Mouse (Mus musculus): ENCODE measurements around the gene Unc5b. TPM values are rescaled to one million over a fixed set of nuclear protein-coding genes. Genes with fewer than 3 reads are reported as not detected.

The Unc5b gene
- polyA plus RNA-seq, 1 experiment from 2014 or later: 2.9 TPM

DNA sequence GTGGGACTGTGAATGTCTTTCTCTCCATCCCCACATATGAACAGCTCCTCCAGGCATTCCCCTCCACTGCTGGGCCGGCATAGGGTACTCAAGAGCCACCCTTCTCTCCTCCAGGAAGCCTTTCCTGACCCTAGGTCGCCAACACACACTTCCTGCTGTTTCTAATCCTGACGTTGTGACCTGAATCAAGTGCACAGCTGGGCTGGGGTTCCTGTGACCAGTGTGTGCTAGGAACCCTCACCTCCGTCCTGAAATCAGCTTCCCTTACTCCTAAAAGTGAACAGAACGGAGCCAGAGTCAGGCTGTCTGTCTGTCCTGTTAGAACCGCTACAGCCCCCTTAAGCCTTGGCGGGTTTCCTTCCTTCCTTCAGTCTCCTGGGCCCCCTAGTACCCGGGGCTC is 7.6 kb downstream of the Unc5b start:
- Histone ChIP-seq H3K4me3 (ENCODE audit: low read depth, low read length) (no peak overlapping the region), H3K9me3 (ENCODE audit: control insufficient read depth, low read length) (no peaks in the 10 kb centered on the region), H3K4me2 (ENCODE audit: low read depth) (no peak overlapping the region), H3K9ac (ENCODE audit: low read length) (no peak overlapping the region), H3K36me3 (ENCODE audit: control insufficient read depth, insufficient read depth, low read length) (no peaks in the 10 kb centered on the region), H3K27me3 (ENCODE audit: control insufficient read depth, insufficient read depth, low read length) (peaks cover 22% of the 10 kb centered on the region), H3K27ac (ENCODE audit: low read depth, low read length) (no peak overlapping the region), H3K4me1 (ENCODE audit: control insufficient read depth, insufficient read depth, low read length) (peaks cover 25% of the 10 kb centered on the region)
- ATAC-seq (ENCODE audit: insufficient read depth, low FRiP score, low TSS enrichment): no peak
- no peak for DNase-seq (ENCODE audit: low spot score)
- 37% methylated on average over 8 of the region's 8 CpGs for WGBS

DNA sequence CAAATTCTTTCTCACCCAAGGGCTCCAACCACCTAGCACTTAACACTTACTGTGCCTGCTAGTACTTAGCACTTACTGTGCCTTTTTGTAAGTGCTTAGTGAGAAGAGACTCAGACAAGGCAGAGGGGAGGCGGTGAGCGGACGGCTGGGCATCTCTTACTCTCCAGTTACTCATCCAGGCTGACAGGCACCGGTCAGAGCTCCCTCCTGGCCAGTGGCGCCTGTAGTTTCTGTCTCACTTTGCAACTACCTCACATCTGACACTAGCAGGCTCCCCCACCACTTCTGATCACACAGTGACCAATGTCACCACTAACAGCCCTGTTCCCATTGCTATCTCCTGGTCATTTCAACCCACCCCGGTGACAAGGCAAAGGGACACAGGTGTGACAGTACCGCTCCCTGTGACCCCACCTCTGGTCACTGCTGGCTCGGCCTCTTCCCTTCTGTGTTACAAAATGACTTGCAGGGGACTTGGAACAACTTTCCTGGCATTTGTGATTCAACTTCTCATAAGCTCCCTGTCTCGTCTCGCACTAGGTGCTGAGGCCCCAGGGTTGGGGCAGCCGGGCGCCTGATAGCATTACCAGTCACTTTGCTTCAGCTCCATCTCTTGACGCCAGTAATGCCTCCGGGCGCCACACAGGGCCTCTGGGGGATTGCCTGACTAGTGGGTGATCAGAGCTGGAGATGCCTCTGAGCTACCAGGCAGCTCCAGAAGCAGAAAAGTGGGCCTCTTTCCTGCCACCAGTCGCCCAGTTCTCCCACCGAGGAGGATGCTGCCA is 8.5 kb downstream of the Unc5b start:
- H3K36me3 ChIP-seq (ENCODE audit: control insufficient read depth, insufficient read depth, low read length): no peaks in the 10 kb centered on the region
- 72% methylated on average over 17 of the region's 17 CpGs for WGBS
- H3K4me3 ChIP-seq (ENCODE audit: low read depth, low read length): no peak overlapping the region
- H3K4me2 ChIP-seq (ENCODE audit: low read depth): no peak overlapping the region
- H3K27me3 ChIP-seq (ENCODE audit: control insufficient read depth, insufficient read depth, low read length): peaks cover 14% of the 10 kb centered on the region
- H3K27ac ChIP-seq (ENCODE audit: low read depth, low read length): no peak overlapping the region
- ATAC-seq (ENCODE audit: insufficient read depth, low FRiP score, low TSS enrichment) (no peak), DNase-seq (ENCODE audit: low spot score) (no peak)
- no peaks in the 10 kb centered on the region for H3K9me3 ChIP-seq (ENCODE audit: control insufficient read depth, low read length)
- H3K9ac ChIP-seq (ENCODE audit: low read length): no peak overlapping the region
- H3K4me1 ChIP-seq (ENCODE audit: control insufficient read depth, insufficient read depth, low read length): peaks cover 25% of the 10 kb centered on the region

DNA sequence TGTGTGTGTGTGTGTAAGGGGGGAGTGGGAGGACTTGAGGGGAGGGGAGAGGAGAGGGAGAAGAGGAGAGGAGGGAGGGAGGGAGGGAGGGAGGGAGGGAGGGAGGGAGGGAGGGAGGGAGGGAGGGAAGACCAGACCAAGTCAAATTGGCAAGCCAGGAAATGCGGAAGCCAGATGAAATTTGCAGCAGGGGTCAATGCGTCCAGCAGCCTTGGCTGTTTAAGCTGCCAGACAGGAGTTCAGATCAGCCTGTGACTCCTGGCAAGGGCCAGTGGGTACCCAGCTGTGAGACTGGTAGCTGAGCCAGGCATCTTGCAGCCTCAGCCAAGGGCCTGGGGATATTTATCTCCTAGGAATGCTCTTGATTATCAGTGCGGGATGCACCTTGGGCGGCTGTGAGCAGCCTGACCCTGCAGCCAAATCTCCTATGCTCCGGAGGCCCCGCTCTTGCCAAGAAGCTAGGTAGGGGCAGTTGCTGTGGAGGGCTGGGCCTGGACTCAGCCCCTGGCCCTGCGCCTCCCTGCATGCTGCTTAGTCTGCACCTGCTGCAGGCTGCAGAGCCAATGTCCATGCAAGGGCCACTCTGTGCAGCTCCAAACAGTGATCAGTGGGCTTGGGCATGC is 9.5 kb downstream of the Unc5b start:
- no peak for ATAC-seq (ENCODE audit: insufficient read depth, low FRiP score, low TSS enrichment)
- no peak overlapping the region for H3K27ac ChIP-seq (ENCODE audit: low read depth, low read length)
- peaks cover 19% of the 10 kb centered on the region for H3K4me1 ChIP-seq (ENCODE audit: control insufficient read depth, insufficient read depth, low read length)
- no peaks in the 10 kb centered on the region for H3K36me3 ChIP-seq (ENCODE audit: control insufficient read depth, insufficient read depth, low read length)
- no peak overlapping the region for H3K4me3 ChIP-seq (ENCODE audit: low read depth, low read length)
- WGBS: 57% methylated on average over 7 of the region's 7 CpGs
- no peak overlapping the region for H3K4me2 ChIP-seq (ENCODE audit: low read depth)
- 0 out of 2 replicates have a peak, but pooled peaks cover 7% of the 10 kb centered on the region for H3K27me3 ChIP-seq (ENCODE audit: control insufficient read depth, insufficient read depth, low read length)
- no peak for DNase-seq (ENCODE audit: low spot score)
- H3K9ac ChIP-seq (ENCODE audit: low read length): no peak overlapping the region
- H3K9me3 ChIP-seq (ENCODE audit: control insufficient read depth, low read length): no peaks in the 10 kb centered on the region

DNA sequence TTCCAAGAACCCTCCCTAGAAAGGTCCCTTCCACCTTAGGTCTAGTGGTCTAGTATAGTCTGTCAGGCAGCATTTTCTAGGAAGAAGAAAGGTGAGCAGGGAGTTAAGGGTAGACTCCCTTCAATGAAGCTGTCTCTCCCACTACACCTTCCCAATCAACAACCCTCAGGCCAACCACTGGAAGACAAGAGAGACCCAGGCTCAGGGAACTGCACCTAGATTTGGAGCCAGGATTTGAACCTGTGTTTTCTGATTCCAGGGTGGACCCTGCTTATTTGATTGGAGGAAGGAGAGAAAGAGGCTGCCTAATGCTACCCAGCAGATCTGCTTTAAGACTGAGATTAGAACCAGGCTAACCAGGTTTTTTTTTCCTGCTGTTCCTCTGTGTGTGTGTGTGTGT is 10.1 kb downstream of the Unc5b start:
- Histone ChIP-seq H3K4me3 (ENCODE audit: low read depth, low read length) (no peak overlapping the region), H3K36me3 (ENCODE audit: control insufficient read depth, insufficient read depth, low read length) (no peaks in the 10 kb centered on the region), H3K4me1 (ENCODE audit: control insufficient read depth, insufficient read depth, low read length) (peaks cover 17% of the 10 kb centered on the region), H3K27me3 (ENCODE audit: control insufficient read depth, insufficient read depth, low read length) (0 out of 2 replicates have a peak, but pooled peaks cover 5% of the 10 kb centered on the region), H3K27ac (ENCODE audit: low read depth, low read length) (no peak overlapping the region), H3K9me3 (ENCODE audit: control insufficient read depth, low read length) (no peaks in the 10 kb centered on the region), H3K9ac (ENCODE audit: low read length) (no peak overlapping the region), H3K4me2 (ENCODE audit: low read depth) (no peak overlapping the region)
- DNase-seq (ENCODE audit: low spot score) (no peak), ATAC-seq (ENCODE audit: insufficient read depth, low FRiP score, low TSS enrichment) (no peak)

DNA sequence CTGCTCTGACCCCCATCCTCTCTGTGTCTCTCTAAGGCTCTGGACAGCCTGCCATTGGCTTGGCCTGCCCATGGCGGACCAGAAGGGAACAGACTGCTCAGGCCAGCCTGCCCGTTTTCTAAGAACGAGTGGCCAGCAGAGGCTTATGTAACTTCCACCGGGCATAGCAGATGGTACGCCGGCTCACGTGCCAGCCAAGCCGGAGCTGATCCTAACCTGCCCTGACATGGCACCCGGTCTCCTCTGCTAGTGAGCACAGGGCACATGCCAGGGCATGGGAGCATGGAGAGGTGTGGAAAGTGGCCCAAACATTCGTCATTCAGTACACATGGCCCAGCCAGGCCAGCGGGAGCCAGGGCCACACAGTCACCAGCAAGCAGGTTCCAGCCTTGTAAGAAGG is 10.8 kb downstream of the Unc5b start:
- 0 out of 2 replicates have a peak, but pooled peaks cover 2% of the 10 kb centered on the region for H3K27me3 ChIP-seq (ENCODE audit: control insufficient read depth, insufficient read depth, low read length)
- H3K4me2 ChIP-seq (ENCODE audit: low read depth): no peak overlapping the region
- no peak overlapping the region for H3K9ac ChIP-seq (ENCODE audit: low read length)
- H3K27ac ChIP-seq (ENCODE audit: low read depth, low read length): no peak overlapping the region
- H3K4me1 ChIP-seq (ENCODE audit: control insufficient read depth, insufficient read depth, low read length): peaks cover 24% of the 10 kb centered on the region
- 87% methylated on average over 11 of the region's 11 CpGs for WGBS
- no peaks in the 10 kb centered on the region for H3K36me3 ChIP-seq (ENCODE audit: control insufficient read depth, insufficient read depth, low read length)
- H3K9me3 ChIP-seq (ENCODE audit: control insufficient read depth, low read length): no peaks in the 10 kb centered on the region
- H3K4me3 ChIP-seq (ENCODE audit: low read depth, low read length): no peak overlapping the region
- ATAC-seq (ENCODE audit: insufficient read depth, low FRiP score, low TSS enrichment) (no peak), DNase-seq (ENCODE audit: low spot score) (no peak)

DNA sequence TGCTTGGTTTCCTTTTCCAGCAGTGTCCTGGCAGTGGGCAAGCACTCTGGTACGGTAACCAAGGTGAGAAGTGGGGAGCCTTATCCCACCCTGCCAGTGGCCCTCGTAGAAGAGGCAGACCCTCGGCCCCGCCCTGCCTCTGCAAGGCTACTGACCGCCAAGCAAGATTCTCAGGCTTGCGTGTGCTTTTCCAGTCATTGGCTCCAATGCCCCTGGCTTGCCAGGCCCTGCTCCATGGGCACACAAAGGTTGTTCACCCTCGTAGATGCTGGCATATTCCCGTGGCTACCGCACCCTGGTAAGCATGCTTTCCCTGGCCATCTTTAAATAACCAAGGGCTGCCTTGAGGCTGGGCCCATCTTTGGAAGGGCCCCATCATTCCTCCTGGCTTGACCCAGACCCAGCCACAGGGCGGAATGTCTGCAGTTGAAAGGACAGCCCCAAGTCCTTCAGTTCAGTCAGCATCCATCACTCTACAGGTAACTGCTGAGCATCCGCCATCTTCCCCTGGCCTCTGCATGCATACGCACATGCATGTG is 11.7 kb downstream of the Unc5b start:
- Histone ChIP-seq H3K4me1 (ENCODE audit: control insufficient read depth, insufficient read depth, low read length) (peaks cover 27% of the 10 kb centered on the region), H3K9ac (ENCODE audit: low read length) (no peak overlapping the region), H3K9me3 (ENCODE audit: control insufficient read depth, low read length) (no peaks in the 10 kb centered on the region), H3K27ac (ENCODE audit: low read depth, low read length) (no peak overlapping the region), H3K36me3 (ENCODE audit: control insufficient read depth, insufficient read depth, low read length) (no peaks in the 10 kb centered on the region), H3K27me3 (ENCODE audit: control insufficient read depth, insufficient read depth, low read length) (no peaks in the 10 kb centered on the region), H3K4me3 (ENCODE audit: low read depth, low read length) (no peak overlapping the region), H3K4me2 (ENCODE audit: low read depth) (no peak overlapping the region)
- WGBS: 90% methylated on average over 12 of the region's 12 CpGs
- ATAC-seq (ENCODE audit: insufficient read depth, low FRiP score, low TSS enrichment) (no peak), DNase-seq (ENCODE audit: low spot score) (no peak)

DNA sequence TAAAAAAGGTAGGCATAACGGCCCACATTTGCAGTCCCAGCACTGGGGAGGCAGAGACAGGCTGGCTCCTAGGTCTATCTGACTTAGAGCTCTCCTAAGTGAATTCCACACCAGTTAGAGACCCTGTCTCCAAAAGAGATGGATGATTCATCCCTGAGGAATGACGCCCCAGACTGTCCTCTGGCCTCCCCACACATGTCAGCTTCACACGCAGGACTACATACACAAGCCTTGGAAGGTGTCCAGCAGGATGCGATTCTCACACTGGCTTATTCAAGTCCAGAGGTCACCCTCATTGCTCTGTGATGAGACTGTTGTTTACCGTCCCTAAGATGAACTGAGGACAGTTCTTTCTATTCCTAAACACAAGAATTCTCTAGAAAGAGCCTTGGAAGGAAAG is 12.2 kb downstream of the Unc5b start:
- Histone ChIP-seq H3K9me3 (ENCODE audit: control insufficient read depth, low read length) (no peaks in the 10 kb centered on the region), H3K4me1 (ENCODE audit: control insufficient read depth, insufficient read depth, low read length) (peaks cover 30% of the 10 kb centered on the region), H3K27me3 (ENCODE audit: control insufficient read depth, insufficient read depth, low read length) (no peaks in the 10 kb centered on the region), H3K4me3 (ENCODE audit: low read depth, low read length) (no peak overlapping the region), H3K27ac (ENCODE audit: low read depth, low read length) (no peak overlapping the region), H3K9ac (ENCODE audit: low read length) (no peak overlapping the region), H3K36me3 (ENCODE audit: control insufficient read depth, insufficient read depth, low read length) (no peaks in the 10 kb centered on the region), H3K4me2 (ENCODE audit: low read depth) (no peak overlapping the region)
- DNase-seq (ENCODE audit: low spot score) (no peak), ATAC-seq (ENCODE audit: insufficient read depth, low FRiP score, low TSS enrichment) (no peak)
- WGBS: 81% methylated on average over 5 of the region's 5 CpGs

DNA sequence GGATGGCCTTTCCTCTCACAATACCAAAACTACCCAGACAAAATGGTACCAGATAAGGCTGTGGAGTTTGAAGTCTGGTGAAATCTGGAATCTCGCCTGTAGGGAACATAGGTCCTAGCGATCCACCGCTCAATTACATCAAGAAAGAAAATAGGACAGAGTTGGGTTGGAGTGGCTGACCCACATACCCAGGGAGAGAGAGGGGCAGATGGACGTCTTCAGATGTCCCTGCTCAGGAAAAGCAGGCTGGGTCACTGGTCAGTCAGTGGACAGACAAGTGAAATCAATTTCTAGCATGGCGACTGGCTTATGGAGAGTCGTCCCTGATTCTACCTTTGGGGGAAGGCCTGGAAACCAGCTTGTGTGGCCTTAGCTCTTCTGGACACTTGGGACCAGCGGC is 12.7 kb downstream of the Unc5b start:
- no peak for ATAC-seq (ENCODE audit: insufficient read depth, low FRiP score, low TSS enrichment)
- Histone ChIP-seq H3K4me2 (ENCODE audit: low read depth) (no peak overlapping the region), H3K4me1 (ENCODE audit: control insufficient read depth, insufficient read depth, low read length) (peaks cover 32% of the 10 kb centered on the region), H3K4me3 (ENCODE audit: low read depth, low read length) (no peak overlapping the region), H3K9me3 (ENCODE audit: control insufficient read depth, low read length) (no peaks in the 10 kb centered on the region), H3K27me3 (ENCODE audit: control insufficient read depth, insufficient read depth, low read length) (no peaks in the 10 kb centered on the region), H3K27ac (ENCODE audit: low read depth, low read length) (no peak overlapping the region), H3K9ac (ENCODE audit: low read length) (no peak overlapping the region), H3K36me3 (ENCODE audit: control insufficient read depth, insufficient read depth, low read length) (no peaks in the 10 kb centered on the region)
- DNase-seq (ENCODE audit: low spot score): no peak
- 93% methylated on average over 7 of the region's 7 CpGs for WGBS

DNA sequence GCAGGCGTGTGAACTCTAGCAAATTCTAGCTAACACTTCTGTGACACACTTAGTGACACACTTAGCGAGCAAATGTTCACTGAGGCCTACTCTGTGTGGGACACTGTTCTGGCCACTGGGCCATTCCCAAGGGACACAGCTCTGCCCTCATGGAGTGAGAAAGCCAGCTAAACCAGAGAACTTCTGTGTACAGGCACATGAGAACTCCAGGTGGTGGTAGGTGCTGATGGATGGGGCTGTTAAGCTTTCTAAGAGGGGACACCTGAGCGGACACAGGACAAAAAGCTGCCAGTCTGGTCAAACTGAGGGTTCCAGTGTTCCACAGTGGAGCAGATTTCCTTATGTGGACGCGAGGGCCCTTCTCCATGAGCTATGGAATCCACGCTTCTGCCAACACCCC is 13.5 kb downstream of the Unc5b start:
- H3K27ac ChIP-seq (ENCODE audit: low read depth, low read length): no peak overlapping the region
- no peak overlapping the region for H3K4me2 ChIP-seq (ENCODE audit: low read depth)
- DNase-seq (ENCODE audit: low spot score) (no peak), ATAC-seq (ENCODE audit: insufficient read depth, low FRiP score, low TSS enrichment) (no peak)
- no peaks in the 10 kb centered on the region for H3K36me3 ChIP-seq (ENCODE audit: control insufficient read depth, insufficient read depth, low read length)
- H3K4me1 ChIP-seq (ENCODE audit: control insufficient read depth, insufficient read depth, low read length): peaks cover 31% of the 10 kb centered on the region
- WGBS: 89% methylated on average over 6 of the region's 6 CpGs
- H3K4me3 ChIP-seq (ENCODE audit: low read depth, low read length): no peak overlapping the region
- no peaks in the 10 kb centered on the region for H3K9me3 ChIP-seq (ENCODE audit: control insufficient read depth, low read length)
- no peaks in the 10 kb centered on the region for H3K27me3 ChIP-seq (ENCODE audit: control insufficient read depth, insufficient read depth, low read length)
- no peak overlapping the region for H3K9ac ChIP-seq (ENCODE audit: low read length)

All from neural tube, embryonic 11.5 days (tissue).